Mouse (Mus musculus) lung, adult 2 months (tissue): ENCODE results near the gene Sbpl.

Experiments used
- CTCF ChIP-seq: fragments of 200-500 bp; IDR thresholded peaks from 2 replicates; pipeline ENCODE4 v1.5.1; 2011; ENCODE audit warnings: mild to moderate bottlenecking, low read length, control low read depth; ENCODE audit not compliant: insufficient read depth
- POLR2A ChIP-seq: fragments of 200-500 bp; IDR thresholded peaks from 2 replicates; pipeline ENCODE4 v1.6.1; 2011; ENCODE audit warnings: low read depth, mild to moderate bottlenecking, control low read depth, low read length, borderline replicate concordance; ENCODE audit errors: extremely low read depth

DNA sequence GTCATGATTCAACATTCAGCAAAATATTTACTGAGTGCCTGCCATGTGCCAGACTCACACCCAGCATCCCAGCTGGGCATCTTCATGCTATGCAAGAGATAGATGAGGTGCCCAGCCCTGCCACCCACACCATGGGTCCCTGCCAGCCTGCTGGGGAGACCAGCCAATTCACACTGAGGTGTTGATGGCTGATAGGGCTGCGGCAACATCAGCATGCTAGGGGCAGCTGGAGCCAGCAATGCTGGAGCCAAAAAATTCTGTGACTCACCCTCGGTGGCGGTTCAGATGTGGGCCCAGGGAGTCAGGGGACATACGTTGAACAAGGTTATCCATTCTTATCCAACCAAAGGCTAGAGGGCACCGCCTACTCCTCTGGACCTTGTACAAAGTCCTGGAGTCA lies 45.3 kb upstream of the Sbpl start:
- no peak for TF ChIP-seq CTCF
- no peak for TF ChIP-seq POLR2A
